Mouse (Mus musculus): ENCODE measurements at regions not wholly inside any gene's neighbourhood (a gene's known extent, or its start where the extent isn't known, plus 50 kb on each side); places are given as distances from the start of the nearest gene placed in this dataset.

GRCm38 (mm10) chr12:16034691-16035515, 218.2 kb upstream of the Trib2 start:
- TF ChIP-seq CTCF (IDR thresholded peaks at IDR 0.05; ENCODE audit: borderline replicate concordance, insufficient read depth, low read length) (no peak), POLR2A (IDR thresholded peaks at IDR 0.05; ENCODE audit: low read depth, low read length) (no peak)
